Mouse (Mus musculus) ES-E14 (cell line): ENCODE data around the gene Trim60.

Experiments used
- HCFC1 ChIP-seq: IDR thresholded peaks from 2 replicates; pipeline ENCODE4 v1.6.1; 2012; ENCODE audit warnings: low read length, inconsistent platforms, borderline replicate concordance; ENCODE audit not compliant: insufficient read depth
- ZC3H11A ChIP-seq: IDR thresholded peaks from 2 replicates; pipeline ENCODE4 v1.6.1; 2012; ENCODE audit warnings: low read depth, mild to moderate bottlenecking, inconsistent platforms, low read length, borderline replicate concordance

DNA sequence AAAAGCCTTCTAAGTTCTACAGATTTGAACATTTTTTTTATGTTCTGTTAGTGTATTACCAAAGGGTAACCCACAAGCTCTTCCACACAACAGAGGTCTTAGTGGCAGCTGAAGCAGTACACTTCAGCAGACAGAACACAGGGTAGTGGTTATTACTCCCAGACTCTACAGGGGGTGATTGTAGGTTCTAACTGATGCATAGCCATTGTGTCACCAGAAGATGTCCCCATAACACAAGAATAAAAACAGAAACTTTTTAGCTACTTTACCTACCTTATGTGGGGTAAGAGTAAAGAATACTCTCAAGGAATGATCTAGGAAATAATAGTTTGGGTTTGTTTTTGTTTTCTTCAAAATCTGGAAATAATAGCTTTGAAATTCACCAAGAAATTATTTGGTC, 55.5 kb downstream of the Trim60 start:
- TF ChIP-seq ZC3H11A (no peak), HCFC1 (no peak)
